Mouse (Mus musculus) forebrain, embryonic 16.5 days (tissue): ENCODE measurements at regions not wholly inside any gene's neighbourhood (a gene's known extent, or its start where the extent isn't known, plus 50 kb on each side); places are given as distances from the start of the nearest gene placed in this dataset.

ENCODE experiments used
- ATAC-seq: fragments of 200-750 bp; cut with Nextera tagmentation; 2 replicates; pipeline ENCODE4 v1.8.0; 2017; ENCODE audit warnings: mild to moderate bottlenecking, moderate library complexity
- H3K27ac ChIP-seq: fragments of 300-500 bp; sonication (generic); 2 replicates; pipeline ENCODE4 v1.5.1; 2014; ENCODE audit warnings: low read length, control low read depth
- H3K27me3 ChIP-seq: fragments of 300-500 bp; sonication (generic); replicated peaks from 2 replicates; pipeline ENCODE4 v1.6.1; 2014; ENCODE audit warnings: low read length; ENCODE audit not compliant: control insufficient read depth, insufficient read depth
- H3K36me3 ChIP-seq: fragments of 300-500 bp; sonication (generic); 2 replicates; pipeline ENCODE4 v1.6.1; 2014; ENCODE audit not compliant: control insufficient read depth, insufficient read depth
- H3K4me1 ChIP-seq: fragments of 300-500 bp; sonication (generic); replicated peaks from 2 replicates; pipeline ENCODE4 v1.6.1; 2014; ENCODE audit warnings: low read length; ENCODE audit not compliant: control insufficient read depth, insufficient read depth
- H3K4me2 ChIP-seq: fragments of 300-500 bp; sonication (generic); 2 replicates; pipeline ENCODE4 v1.6.1; 2014; ENCODE audit warnings: mild to moderate bottlenecking, low read length, control low read depth
- H3K4me3 ChIP-seq: fragments of 300-500 bp; sonication (generic); replicated peaks from 2 replicates; pipeline ENCODE4 v1.5.1; 2014; ENCODE audit warnings: mild to moderate bottlenecking, low read length, control low read depth
- H3K9ac ChIP-seq: fragments of 300-500 bp; sonication (generic); replicated peaks from 2 replicates; pipeline ENCODE4 v1.6.1; 2014; ENCODE audit warnings: low read depth, low read length, control low read depth
- H3K9me3 ChIP-seq: fragments of 300-500 bp; sonication (generic); 2 replicates; pipeline ENCODE4 v1.6.1; 2016; ENCODE audit warnings: low read length; ENCODE audit not compliant: control insufficient read depth
- WGBS: fragments of 180-500 bp; shearing (Covaris S2); extraction: QIAGEN DNeasy Blood & Tissue Kit; methylation state at CpG from one replicate; pipeline ENCODE4 v1.1.7; 2014; 5-methylcytosine and 5-hydroxymethylcytosine counted together

DNA sequence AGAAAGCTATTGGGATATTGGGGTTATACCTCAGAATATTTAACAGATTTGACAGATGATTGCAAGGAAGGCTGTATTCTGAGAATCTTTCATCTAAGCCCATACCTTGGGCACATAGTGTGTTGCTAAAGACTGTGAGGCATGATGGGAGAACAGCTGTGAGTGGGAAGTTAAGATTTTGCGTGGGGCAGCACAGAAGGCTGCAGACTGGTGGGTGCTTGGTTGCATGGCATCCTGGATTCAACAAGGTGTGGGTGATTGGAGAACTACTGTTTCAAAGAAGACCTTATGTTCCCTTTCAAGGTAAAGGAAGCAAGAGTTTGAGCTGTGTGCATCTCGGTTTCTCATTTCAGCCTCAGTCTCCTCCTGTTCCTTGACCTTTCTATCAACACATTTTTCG lies 584.8 kb downstream of the Sh2d4b start:
- no peak overlapping the region for H3K9ac ChIP-seq
- no peaks in the 10 kb centered on the region for H3K36me3 ChIP-seq
- 86% methylated on average over 3 of the region's 3 CpGs for WGBS
- H3K27me3 ChIP-seq: no peaks in the 10 kb centered on the region
- H3K4me2 ChIP-seq: no peak overlapping the region
- H3K4me3 ChIP-seq: no peak overlapping the region
- H3K27ac ChIP-seq: no peak overlapping the region
- no peaks in the 10 kb centered on the region for H3K4me1 ChIP-seq
- no peak for ATAC-seq
- no peaks in the 10 kb centered on the region for H3K9me3 ChIP-seq

DNA sequence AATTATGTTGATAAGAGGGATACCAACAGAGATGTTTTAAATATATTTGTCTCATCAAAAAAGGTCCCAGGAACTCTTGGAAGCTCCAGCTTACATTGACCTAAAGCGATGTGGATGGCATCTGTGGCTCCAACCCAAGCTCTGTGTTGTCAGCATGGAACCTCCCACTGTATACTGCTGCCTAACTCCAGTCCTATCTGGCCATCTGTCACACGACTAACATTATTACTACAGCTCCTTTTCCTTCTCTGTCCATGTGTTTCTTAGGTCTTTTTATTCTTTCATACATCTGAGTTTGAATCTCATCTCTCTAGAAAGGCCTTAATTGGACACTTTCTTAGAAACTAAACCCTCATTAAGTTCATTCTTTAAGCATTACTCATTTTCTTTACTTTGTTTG lies 613.9 kb downstream of the Sh2d4b start:
- H3K4me2 ChIP-seq: no peak overlapping the region
- ATAC-seq: no peak
- no peaks in the 10 kb centered on the region for H3K4me1 ChIP-seq
- WGBS: 57% methylated on average over 2 of the region's 2 CpGs
- H3K9me3 ChIP-seq: no peaks in the 10 kb centered on the region
- no peak overlapping the region for H3K4me3 ChIP-seq
- H3K36me3 ChIP-seq: no peaks in the 10 kb centered on the region
- no peaks in the 10 kb centered on the region for H3K27me3 ChIP-seq
- H3K27ac ChIP-seq: no peak overlapping the region
- no peak overlapping the region for H3K9ac ChIP-seq

GRCm38 (mm10) chr14:40275331-40275730 lies 617.7 kb downstream of the Sh2d4b start:
- H3K9me3 ChIP-seq: no peaks in the 10 kb centered on the region
- H3K4me2 ChIP-seq: no peak overlapping the region
- H3K9ac ChIP-seq: no peak overlapping the region
- no peaks in the 10 kb centered on the region for H3K4me1 ChIP-seq
- H3K27me3 ChIP-seq: no peaks in the 10 kb centered on the region
- 29% methylated on average over 1 of the region's 1 CpGs for WGBS
- H3K4me3 ChIP-seq: no peak overlapping the region
- no peaks in the 10 kb centered on the region for H3K36me3 ChIP-seq
- no peak overlapping the region for H3K27ac ChIP-seq
- ATAC-seq: peak; percentile 87

DNA sequence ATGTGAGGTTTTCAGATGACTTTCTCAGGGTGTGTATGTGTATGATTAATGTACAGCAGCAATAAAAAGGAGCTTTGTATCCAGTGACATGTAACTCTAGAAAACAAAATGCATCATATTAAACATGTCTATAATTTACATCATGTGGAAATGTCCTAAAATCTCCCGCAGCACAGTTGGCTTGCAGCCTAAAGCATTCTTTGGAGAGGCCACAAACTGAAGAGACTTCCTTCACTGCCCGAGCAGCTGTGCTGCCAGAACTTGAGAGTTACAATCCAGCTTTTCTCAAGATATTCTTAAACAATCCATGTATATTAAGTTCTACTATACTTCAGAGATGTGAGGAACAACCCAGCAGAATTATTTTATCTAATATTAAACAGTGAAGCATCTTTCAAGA lies 631.4 kb downstream of the Sh2d4b start:
- no peak overlapping the region for H3K9ac ChIP-seq
- H3K27ac ChIP-seq: no peak overlapping the region
- H3K9me3 ChIP-seq: no peaks in the 10 kb centered on the region
- no peak overlapping the region for H3K4me3 ChIP-seq
- H3K36me3 ChIP-seq: no peaks in the 10 kb centered on the region
- H3K27me3 ChIP-seq: no peaks in the 10 kb centered on the region
- H3K4me2 ChIP-seq: no peak overlapping the region
- no peaks in the 10 kb centered on the region for H3K4me1 ChIP-seq
- 68% methylated on average over 2 of the region's 2 CpGs for WGBS
- no peak for ATAC-seq

DNA sequence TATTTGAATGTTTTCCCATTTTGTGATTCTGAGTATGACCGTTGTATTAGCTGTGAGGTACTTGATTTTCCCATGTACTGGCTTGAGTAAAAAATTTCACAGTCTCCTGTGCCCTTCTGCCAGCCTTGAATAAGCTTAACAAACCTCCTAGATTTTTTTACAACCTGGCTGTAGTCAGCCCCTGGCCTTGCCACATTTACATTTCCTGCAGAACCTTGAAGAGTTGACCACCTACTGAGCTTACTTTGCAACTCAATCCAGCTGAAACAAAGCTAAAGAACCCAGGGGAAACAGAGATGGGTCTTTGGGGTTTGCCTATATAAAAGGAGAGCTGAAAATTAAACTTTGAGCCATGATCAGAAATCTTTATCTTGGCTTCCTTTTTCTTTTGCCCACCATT lies 661.0 kb downstream of the Sh2d4b start:
- H3K27ac ChIP-seq: no peak overlapping the region
- H3K4me3 ChIP-seq: no peak overlapping the region
- no peaks in the 10 kb centered on the region for H3K4me1 ChIP-seq
- 71% methylated on average over 1 of the region's 1 CpGs for WGBS
- H3K4me2 ChIP-seq: no peak overlapping the region
- no peak for ATAC-seq
- no peaks in the 10 kb centered on the region for H3K36me3 ChIP-seq
- H3K9ac ChIP-seq: no peak overlapping the region
- H3K9me3 ChIP-seq: no peaks in the 10 kb centered on the region
- H3K27me3 ChIP-seq: no peaks in the 10 kb centered on the region

DNA sequence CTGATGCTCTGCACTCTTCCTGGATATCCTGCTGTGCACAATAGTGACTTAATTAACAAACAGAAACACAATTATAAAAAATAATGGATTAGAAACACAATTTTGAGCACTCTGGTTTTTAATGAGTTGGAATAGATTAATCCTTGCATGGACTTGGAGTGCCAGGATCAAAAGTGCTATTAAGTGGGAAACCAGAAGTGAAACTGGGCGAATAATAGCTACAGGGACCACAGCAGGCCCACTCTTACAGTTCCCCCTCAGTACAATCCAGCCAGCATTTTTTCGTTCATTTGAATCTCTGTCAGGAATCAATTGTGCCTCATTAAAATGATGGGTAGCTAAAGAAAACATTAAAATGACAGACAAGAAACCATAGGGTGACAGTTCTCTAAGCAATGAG lies 668.7 kb downstream of the Sh2d4b start:
- H3K36me3 ChIP-seq: no peaks in the 10 kb centered on the region
- WGBS: 54% methylated on average over 2 of the region's 2 CpGs
- no peak overlapping the region for H3K4me2 ChIP-seq
- H3K9ac ChIP-seq: no peak overlapping the region
- no peaks in the 10 kb centered on the region for H3K4me1 ChIP-seq
- no peak overlapping the region for H3K4me3 ChIP-seq
- ATAC-seq: no peak
- no peaks in the 10 kb centered on the region for H3K27me3 ChIP-seq
- no peaks in the 10 kb centered on the region for H3K9me3 ChIP-seq
- no peak overlapping the region for H3K27ac ChIP-seq
